Mouse (Mus musculus) liver, postnatal 0 days (tissue): ENCODE data around the gene Dclk1. TPM values are rescaled to one million over a fixed set of nuclear protein-coding genes. Genes with fewer than 3 reads are reported as not detected.

Experiments used
- ATAC-seq: fragments of 200-750 bp; cut with Nextera tagmentation; 2 replicates; pipeline ENCODE4 v1.8.0; 2017; ENCODE audit warnings: mild to moderate bottlenecking, moderate library complexity
- DNase-seq: peaks from one replicate; pipeline ENCODE4 v3.0.0-alpha.2; 2016
- H3K27ac ChIP-seq: fragments of 300-500 bp; sonication (generic); 2 replicates; pipeline ENCODE4 v1.5.1; 2014; ENCODE audit warnings: antibody characterized with exemption, moderate library complexity, mild to moderate bottlenecking, low read depth
- H3K27me3 ChIP-seq: fragments of 300-500 bp; sonication (generic); 2 replicates; pipeline ENCODE4 v1.6.1; 2014; ENCODE audit warnings: low read length, control low read depth, mixed read lengths; ENCODE audit not compliant: insufficient read depth
- H3K36me3 ChIP-seq: fragments of 300-500 bp; sonication (generic); replicated peaks from 2 replicates; pipeline ENCODE4 v1.6.1; 2014; ENCODE audit warnings: mild to moderate bottlenecking, control low read depth, low read length, moderate library complexity, mixed read lengths; ENCODE audit not compliant: insufficient read depth
- H3K4me1 ChIP-seq: fragments of 300-500 bp; sonication (generic); 2 replicates; pipeline ENCODE4 v1.6.1; 2014; ENCODE audit warnings: antibody characterized with exemption, mild to moderate bottlenecking, control low read depth; ENCODE audit not compliant: insufficient read depth
- H3K4me2 ChIP-seq: fragments of 300-500 bp; sonication (generic); 2 replicates; pipeline ENCODE4 v1.6.1; 2014; ENCODE audit warnings: low read depth, mild to moderate bottlenecking, low read length, moderate library complexity, mixed read lengths
- H3K4me3 ChIP-seq: fragments of 300-500 bp; sonication (generic); 2 replicates; pipeline ENCODE4 v1.5.1; 2014; ENCODE audit warnings: low read depth, low read length
- H3K9ac ChIP-seq: fragments of 300-500 bp; sonication (generic); replicated peaks from 2 replicates; pipeline ENCODE4 v1.6.1; 2014; ENCODE audit warnings: mild to moderate bottlenecking, moderate library complexity
- H3K9me3 ChIP-seq: fragments of 300-500 bp; sonication (generic); 2 replicates; pipeline ENCODE4 v1.6.1; 2016; ENCODE audit warnings: mild to moderate bottlenecking, control low read depth, low read length, mixed read lengths
- CTCF ChIP-seq: sonication (generic); IDR thresholded peaks from 2 replicates; pipeline ENCODE4 v1.5.1; 2016; ENCODE audit warnings: antibody characterized with exemption, low read depth
- EP300 ChIP-seq: IDR thresholded peaks from 2 replicates; pipeline ENCODE4 v1.6.1; 2016; ENCODE audit warnings: antibody characterized with exemption, low read depth, mild to moderate bottlenecking
- WGBS: fragments of 180-500 bp; shearing (Covaris S2); extraction: QIAGEN DNeasy Blood & Tissue Kit; methylation state at CpG from one replicate; pipeline ENCODE4 v1.1.7; 2014; ENCODE audit not compliant: insufficient replicate concordance; 5-methylcytosine and 5-hydroxymethylcytosine counted together
- polyA plus RNA-seq: library from polyadenylated mRNA; unstranded; fragments of >200 nt; fragmentation: Nextera tagmentation; extraction: Ambion mirVana; gene quantifications from 2 replicates; pipeline ENCODE4 v1.2.1, GENCODE M21; 2015

Dclk1 gene
- polyA plus RNA-seq, 1 experiment from 2014 or later, result 0.11 TPM

- no peaks in the 10 kb centered on the region for H3K4me1 ChIP-seq
- H3K27me3 ChIP-seq, result no peaks in the 10 kb centered on the region
- H3K9ac ChIP-seq, result no peak overlapping the region
- no peak overlapping the region for H3K4me3 ChIP-seq
- no peaks in the 10 kb centered on the region for H3K36me3 ChIP-seq
- 75% methylated on average over 9 of the region's 9 CpGs for WGBS
- no peak overlapping the region for H3K4me2 ChIP-seq
- H3K27ac ChIP-seq, result no peak overlapping the region
- DNase-seq, result no peak
- ATAC-seq, result no peak
- no peaks in the 10 kb centered on the region for H3K9me3 ChIP-seq
- TF ChIP-seq EP300 (no peak), CTCF (no peak)
Measured at GRCm38 (mm10) chr3:55496462-55496941, 254.3 kb downstream of the Dclk1 start.

GRCm38 (mm10) chr3:55499298-55499697 is 257.1 kb downstream of the Dclk1 start:
- H3K4me1 ChIP-seq, result no peaks in the 10 kb centered on the region
- H3K4me3 ChIP-seq, result no peak overlapping the region
- TF ChIP-seq EP300 (no peak), CTCF (no peak)
- 78% methylated on average over 7 of the region's 7 CpGs for WGBS
- no peak for ATAC-seq
- no peak for DNase-seq
- no peak overlapping the region for H3K4me2 ChIP-seq
- no peaks in the 10 kb centered on the region for H3K36me3 ChIP-seq
- no peak overlapping the region for H3K27ac ChIP-seq
- no peaks in the 10 kb centered on the region for H3K9me3 ChIP-seq
- no peaks in the 10 kb centered on the region for H3K27me3 ChIP-seq
- no peak overlapping the region for H3K9ac ChIP-seq

GRCm38 (mm10) chr3:55510198-55510597 is 268.0 kb downstream of the Dclk1 start:
- WGBS, result 82% methylated on average over 7 of the region's 7 CpGs
- ATAC-seq, result no peak
- H3K9ac ChIP-seq, result no peak overlapping the region

GRCm38 (mm10) chr3:55511658-55512057 is 269.5 kb downstream of the Dclk1 start:
- no peaks in the 10 kb centered on the region for H3K27me3 ChIP-seq
- no peak for ATAC-seq
- H3K4me2 ChIP-seq, result no peak overlapping the region
- H3K4me3 ChIP-seq, result no peak overlapping the region
- no peaks in the 10 kb centered on the region for H3K36me3 ChIP-seq
- no peaks in the 10 kb centered on the region for H3K4me1 ChIP-seq
- no peak for DNase-seq
- no peaks in the 10 kb centered on the region for H3K9me3 ChIP-seq
- H3K27ac ChIP-seq, result no peak overlapping the region
- H3K9ac ChIP-seq, result no peak overlapping the region
- TF ChIP-seq EP300, result no peak
- no peak for TF ChIP-seq CTCF
- WGBS, result 59% methylated on average over 6 of the region's 6 CpGs

More at GRCm38 (mm10) chr3:55510198-55510597, 268.0 kb downstream of the Dclk1 start:
- no peaks in the 10 kb centered on the region for H3K36me3 ChIP-seq
- no peak overlapping the region for H3K4me2 ChIP-seq
- H3K4me1 ChIP-seq, result no peaks in the 10 kb centered on the region
- no peak for DNase-seq
- no peaks in the 10 kb centered on the region for H3K27me3 ChIP-seq
- no peak for TF ChIP-seq EP300
- no peak for TF ChIP-seq CTCF
- no peak overlapping the region for H3K4me3 ChIP-seq
- no peaks in the 10 kb centered on the region for H3K9me3 ChIP-seq
- H3K27ac ChIP-seq, result no peak overlapping the region

- no peak for DNase-seq
- no peaks in the 10 kb centered on the region for H3K36me3 ChIP-seq
- H3K4me2 ChIP-seq, result no peak overlapping the region
- H3K4me3 ChIP-seq, result no peak overlapping the region
- WGBS, result 69% methylated on average over 5 of the region's 5 CpGs
- H3K4me1 ChIP-seq, result no peaks in the 10 kb centered on the region
- H3K27me3 ChIP-seq, result no peaks in the 10 kb centered on the region
- no peak for TF ChIP-seq EP300
- no peak for TF ChIP-seq CTCF
- no peak overlapping the region for H3K9ac ChIP-seq
- no peak for ATAC-seq
- no peaks in the 10 kb centered on the region for H3K9me3 ChIP-seq
- H3K27ac ChIP-seq, result no peak overlapping the region
Measured at GRCm38 (mm10) chr3:55515966-55516365, 273.8 kb downstream of the Dclk1 start.

GRCm38 (mm10) chr3:55517454-55518014 is 275.4 kb downstream of the Dclk1 start:
- peak overlapping the region; percentile 43 for H3K4me2 ChIP-seq
- TF ChIP-seq CTCF (no peak), EP300 (no peak)
- 40% methylated on average over 17 of the region's 17 CpGs for WGBS

More at GRCm38 (mm10) chr3:55517454-55518014, 275.4 kb downstream of the Dclk1 start:
- Histone ChIP-seq H3K27ac (no peak overlapping the region), H3K4me1 (no peaks in the 10 kb centered on the region), H3K4me3 (no peak overlapping the region), H3K9ac (no peak overlapping the region), H3K36me3 (no peaks in the 10 kb centered on the region), H3K9me3 (no peaks in the 10 kb centered on the region), H3K27me3 (no peaks in the 10 kb centered on the region)
- ATAC-seq (no peak), DNase-seq (no peak)
